Mouse (Mus musculus) mouse trophoblast stem cell (cell line): ENCODE measurements around the gene Slc29a3.

Source experiments
- in situ Hi-C, 2 experiments: fragments of 300-500 bp; cut with MseI, MboI; formaldehyde crosslinking; loops; 2 replicates in 1 of 2; 3 replicates in 1 of 2; pipeline ENCODE4 v1.15.1; 2025

Gene Slc29a3

GRCm38 (mm10) chr10:60752040-60753020 lies at the start of gene Slc29a3:
TSS of gene Slc29a3 (minus strand) at chr10:60752794.
- in situ Hi-C loops = loop anchor here in 1 of 2 experiments (10.0 kb wide), 2 partner anchors 302 to 338 kb away; no protein-coding TSS in a partner anchor

- in situ Hi-C loops = no loop called here
Measured at GRCm38 (mm10) chr10:60801898-60802412, 49.4 kb upstream of the Slc29a3 start.

- in situ Hi-C loops = no loop called here
Measured at GRCm38 (mm10) chr10:60801168-60801897, 48.7 kb upstream of the Slc29a3 start.

GRCm38 (mm10) chr10:60800295-60801167 lies 47.9 kb upstream of the Slc29a3 start:
- in situ Hi-C loops = no loop called here

GRCm38 (mm10) chr10:60797682-60798422 lies 45.3 kb upstream of the Slc29a3 start:
- in situ Hi-C loops = no loop called here

- in situ Hi-C loops = no loop called here
Measured at GRCm38 (mm10) chr10:60796474-60796873, 43.9 kb upstream of the Slc29a3 start.

GRCm38 (mm10) chr10:60796028-60796427 lies 43.4 kb upstream of the Slc29a3 start:
- in situ Hi-C loops = no loop called here

GRCm38 (mm10) chr10:60794792-60795191 lies 42.2 kb upstream of the Slc29a3 start:
- in situ Hi-C loops = no loop called here

GRCm38 (mm10) chr10:60794374-60794773 lies 41.8 kb upstream of the Slc29a3 start:
- in situ Hi-C loops = no loop called here

GRCm38 (mm10) chr10:60792841-60793240 lies 40.2 kb upstream of the Slc29a3 start:
- in situ Hi-C loops = no loop called here

GRCm38 (mm10) chr10:60792365-60792764 lies 39.8 kb upstream of the Slc29a3 start:
- in situ Hi-C loops = no loop called here

GRCm38 (mm10) chr10:60790912-60791311 lies 38.3 kb upstream of the Slc29a3 start:
- in situ Hi-C loops = no loop called here

GRCm38 (mm10) chr10:60787303-60788074 lies 34.9 kb upstream of the Slc29a3 start:
- in situ Hi-C loops = no loop called here

GRCm38 (mm10) chr10:60783608-60784007 lies 31.0 kb upstream of the Slc29a3 start:
- in situ Hi-C loops = no loop called here

- in situ Hi-C loops = no loop called here
Measured at GRCm38 (mm10) chr10:60779628-60780027, 27.0 kb upstream of the Slc29a3 start.

- in situ Hi-C loops = no loop called here
Measured at GRCm38 (mm10) chr10:60778542-60778941, 25.9 kb upstream of the Slc29a3 start.

- in situ Hi-C loops = no loop called here
Measured at GRCm38 (mm10) chr10:60775473-60775872, 22.9 kb upstream of the Slc29a3 start.

- in situ Hi-C loops = no loop called here
Measured at GRCm38 (mm10) chr10:60774616-60775015, 22.0 kb upstream of the Slc29a3 start.

GRCm38 (mm10) chr10:60770855-60771254 lies 18.3 kb upstream of the Slc29a3 start:
- in situ Hi-C loops = no loop called here

- in situ Hi-C loops = no loop called here
Measured at GRCm38 (mm10) chr10:60768614-60769013, 16.0 kb upstream of the Slc29a3 start.
